Mouse (Mus musculus) lung, postnatal 0 days (tissue): Measurements from ENCODE around the gene Tbx2. TPM values are rescaled to one million over a fixed set of nuclear protein-coding genes. Genes with fewer than 3 reads are reported as not detected.

Source experiments
- ATAC-seq: fragments of 200-750 bp; cut with Nextera tagmentation; 2 replicates; pipeline ENCODE4 v1.8.0; 2017; ENCODE audit warnings: moderate library complexity
- DNase-seq: peaks from one replicate; pipeline ENCODE4 v3.0.0-alpha.2; 2016; ENCODE audit warnings: low spot score
- H3K27ac ChIP-seq: fragments of 300-500 bp; sonication (generic); 2 replicates; pipeline ENCODE4 v1.5.1; 2014; ENCODE audit warnings: antibody characterized with exemption, mild to moderate bottlenecking, low read length, mixed read lengths
- H3K27me3 ChIP-seq: fragments of 300-500 bp; sonication (generic); replicated peaks from 2 replicates; pipeline ENCODE4 v1.6.1; 2014; ENCODE audit warnings: low read length, mixed read lengths; ENCODE audit not compliant: insufficient read depth
- H3K36me3 ChIP-seq: fragments of 300-500 bp; sonication (generic); 2 replicates; pipeline ENCODE4 v1.6.1; 2014; ENCODE audit warnings: low read length, mixed read lengths; ENCODE audit not compliant: insufficient read depth
- H3K4me1 ChIP-seq: fragments of 300-500 bp; sonication (generic); 2 replicates; pipeline ENCODE4 v1.6.1; 2014; ENCODE audit warnings: antibody characterized with exemption, low read depth, low read length, mixed read lengths; ENCODE audit not compliant: insufficient read depth
- H3K4me2 ChIP-seq: fragments of 300-500 bp; sonication (generic); replicated peaks from 2 replicates; pipeline ENCODE4 v1.6.1; 2014; ENCODE audit warnings: low read depth, mild to moderate bottlenecking, low read length, moderate library complexity, mixed read lengths
- H3K4me3 ChIP-seq: fragments of 300-500 bp; sonication (generic); 2 replicates; pipeline ENCODE4 v1.5.1; 2014; ENCODE audit warnings: low read depth, low read length
- H3K9ac ChIP-seq: fragments of 300-500 bp; sonication (generic); replicated peaks from 2 replicates; pipeline ENCODE4 v1.6.1; 2014; ENCODE audit warnings: low read depth, mild to moderate bottlenecking
- H3K9me3 ChIP-seq: fragments of 300-500 bp; sonication (generic); 2 replicates; pipeline ENCODE4 v1.6.1; 2016; ENCODE audit warnings: low read length, mixed read lengths
- CTCF ChIP-seq: IDR thresholded peaks from 2 replicates; pipeline ENCODE4 v1.5.1; 2016; ENCODE audit warnings: antibody characterized with exemption, mild to moderate bottlenecking
- EP300 ChIP-seq: IDR thresholded peaks from 2 replicates; pipeline ENCODE4 v1.6.1; 2016; ENCODE audit warnings: antibody characterized with exemption, mild to moderate bottlenecking, control low read depth
- WGBS: fragments of 180-500 bp; shearing (Covaris S2); extraction: QIAGEN DNeasy Blood & Tissue Kit; methylation state at CpG from one replicate; pipeline ENCODE4 v1.1.7; 2014; 5-methylcytosine and 5-hydroxymethylcytosine counted together
- polyA plus RNA-seq: library from polyadenylated mRNA; unstranded; fragments of >200 nt; fragmentation: Nextera tagmentation; extraction: Ambion mirVana; gene quantifications from 2 replicates; pipeline ENCODE4 v1.2.1, GENCODE M21; 2015

Gene Tbx2
- polyA plus RNA-seq, 1 experiment from 2014 or later = 43.6 TPM

GRCm38 (mm10) chr11:85811676-85812075, 20.7 kb upstream of the Tbx2 start:
- DNase-seq = no peak
- no peak overlapping the region for H3K4me3 ChIP-seq
- no peaks in the 10 kb centered on the region for H3K9me3 ChIP-seq
- no peaks in the 10 kb centered on the region for H3K36me3 ChIP-seq
- 90% methylated on average over 5 of the region's 5 CpGs for WGBS
- no peaks in the 10 kb centered on the region for H3K27me3 ChIP-seq
- no peak overlapping the region for H3K27ac ChIP-seq
- TF ChIP-seq EP300 (no peak), CTCF (no peak)
- H3K4me1 ChIP-seq = peaks cover 5% of the 10 kb centered on the region; the same call in 1 of the 2 replicates
- ATAC-seq = no peak
- H3K4me2 ChIP-seq = no peak overlapping the region
- H3K9ac ChIP-seq = no peak overlapping the region

GRCm38 (mm10) chr11:85812201-85812966, 20.0 kb upstream of the Tbx2 start:
- no peak overlapping the region for H3K4me3 ChIP-seq
- 72% methylated on average over 12 of the region's 12 CpGs for WGBS
- peak; percentile 47 for ATAC-seq
- H3K4me1 ChIP-seq = peaks cover 5% of the 10 kb centered on the region; the same call in 1 of the 2 replicates
- no peak overlapping the region for H3K9ac ChIP-seq
- H3K27ac ChIP-seq = no peak overlapping the region
- no peaks in the 10 kb centered on the region for H3K27me3 ChIP-seq
- H3K4me2 ChIP-seq = no peak overlapping the region
- H3K9me3 ChIP-seq = no peaks in the 10 kb centered on the region
- H3K36me3 ChIP-seq = no peaks in the 10 kb centered on the region
- TF ChIP-seq EP300 (no peak), CTCF (no peak)
- DNase-seq = peak; percentile 53

GRCm38 (mm10) chr11:85814678-85815077, 17.7 kb upstream of the Tbx2 start:
- DNase-seq (no peak), ATAC-seq (no peak)
- TF ChIP-seq CTCF (no peak), EP300 (no peak)
- Histone ChIP-seq H3K9ac (no peak overlapping the region), H3K4me1 (peaks cover 5% of the 10 kb centered on the region; the same call in 1 of the 2 replicates), H3K4me2 (no peak overlapping the region), H3K9me3 (no peaks in the 10 kb centered on the region), H3K27ac (no peak overlapping the region), H3K27me3 (no peaks in the 10 kb centered on the region), H3K4me3 (no peak overlapping the region), H3K36me3 (no peaks in the 10 kb centered on the region)
- 47% methylated on average over 4 of the region's 4 CpGs for WGBS

GRCm38 (mm10) chr11:85816471-85816870, 15.9 kb upstream of the Tbx2 start:
- no peak for TF ChIP-seq EP300
- no peak for TF ChIP-seq CTCF
- ATAC-seq (no peak), DNase-seq (no peak)
- Histone ChIP-seq H3K36me3 (no peaks in the 10 kb centered on the region), H3K9ac (no peak overlapping the region), H3K27me3 (no peaks in the 10 kb centered on the region), H3K4me2 (no peak overlapping the region), H3K9me3 (no peaks in the 10 kb centered on the region), H3K4me1 (no peaks in the 10 kb centered on the region), H3K27ac (no peak overlapping the region), H3K4me3 (no peak overlapping the region)
- WGBS = 85% methylated on average over 5 of the region's 5 CpGs

- Histone ChIP-seq H3K4me3 (no peak overlapping the region), H3K4me1 (no peaks in the 10 kb centered on the region), H3K36me3 (no peaks in the 10 kb centered on the region), H3K27ac (no peak overlapping the region), H3K4me2 (no peak overlapping the region), H3K9ac (no peak overlapping the region), H3K9me3 (no peaks in the 10 kb centered on the region), H3K27me3 (no peaks in the 10 kb centered on the region)
- DNase-seq (no peak), ATAC-seq (no peak)
- TF ChIP-seq CTCF (no peak), EP300 (no peak)
- WGBS = 44% methylated on average over 3 of the region's 3 CpGs
Measured at GRCm38 (mm10) chr11:85818401-85818800, 13.9 kb upstream of the Tbx2 start.

GRCm38 (mm10) chr11:85820959-85821358, 11.4 kb upstream of the Tbx2 start:
- H3K4me1 ChIP-seq = no peaks in the 10 kb centered on the region
- TF ChIP-seq CTCF = peak; percentile 15; the same call in 1 of the 2 replicates
- TF ChIP-seq EP300 = no peak
- H3K9me3 ChIP-seq = no peaks in the 10 kb centered on the region
- DNase-seq (no peak), ATAC-seq (peak; percentile 11; the same call in 1 of the 2 replicates)
- WGBS = 85% methylated on average over 3 of the region's 3 CpGs
- no peak overlapping the region for H3K27ac ChIP-seq
- no peak overlapping the region for H3K9ac ChIP-seq
- no peaks in the 10 kb centered on the region for H3K36me3 ChIP-seq
- H3K27me3 ChIP-seq = no peaks in the 10 kb centered on the region
- no peak overlapping the region for H3K4me2 ChIP-seq
- H3K4me3 ChIP-seq = no peak overlapping the region
